Mouse (Mus musculus) G1E (cell line): ENCODE data around the gene Otoa.

Source experiments
- CTCF ChIP-seq: IDR thresholded peaks from 2 replicates; pipeline ENCODE4 v1.5.1; 2012; ENCODE audit warnings: low read depth, low read length, inconsistent platforms, mixed read lengths
- GATA1 ChIP-seq: IDR thresholded peaks from 2 replicates; pipeline ENCODE4 v1.6.1; 2012; ENCODE audit warnings: borderline replicate concordance, low read length, inconsistent platforms, mixed read lengths

GRCm38 (mm10) chr7:121045671-121046453 is 35.6 kb upstream of the Otoa start:
- TF ChIP-seq CTCF, result no peak
- no peak for TF ChIP-seq GATA1
